Mouse (Mus musculus) small intestine, adult 2 months (tissue): ENCODE measurements around the gene Zfp809.

ENCODE experiments used
- CTCF ChIP-seq: fragments of 200-500 bp; IDR thresholded peaks from 2 replicates; pipeline ENCODE4 v1.5.1; 2012; ENCODE audit warnings: low read depth, mild to moderate bottlenecking, control low read depth, inconsistent platforms, low read length, moderate library complexity, mixed read lengths; ENCODE audit not compliant: insufficient replicate concordance, insufficient read length; ENCODE audit errors: extremely low read depth
- POLR2A ChIP-seq: fragments of 200-500 bp; IDR thresholded peaks from 2 replicates; pipeline ENCODE4 v1.6.1; 2012; ENCODE audit warnings: low read depth, mild to moderate bottlenecking, control low read depth, inconsistent platforms, low read length, moderate library complexity

DNA sequence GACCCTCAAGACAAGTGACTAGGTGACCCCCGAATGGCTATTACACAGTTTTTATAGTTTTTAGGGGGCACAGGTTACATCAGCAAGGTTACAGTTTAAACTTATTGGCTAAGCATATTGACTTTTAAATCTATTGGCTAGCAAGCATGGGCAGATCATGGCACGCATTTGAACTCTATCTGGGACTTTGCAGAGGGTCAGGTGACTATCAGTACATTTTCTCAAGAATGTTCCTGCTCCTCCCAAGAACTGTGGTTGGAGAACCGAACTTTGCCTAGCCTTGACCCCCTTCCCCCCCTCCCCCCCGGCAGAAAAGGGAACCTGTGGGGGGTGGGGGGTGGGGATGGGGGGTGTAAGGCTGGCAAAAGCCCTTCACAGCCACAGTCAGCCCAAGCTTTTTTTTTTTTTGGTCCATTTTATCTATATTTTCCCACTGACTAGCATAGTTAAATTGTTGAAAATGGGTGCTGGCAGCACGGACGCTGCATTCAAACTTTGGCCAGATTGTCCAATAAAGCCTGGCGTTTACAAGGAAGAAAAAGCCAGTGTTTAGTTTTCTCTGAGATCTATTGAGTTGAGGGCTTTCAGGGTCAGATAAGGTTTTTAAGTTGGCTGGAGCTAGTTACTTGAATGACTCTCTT, 4.0 kb downstream of the Zfp809 start:
- TF ChIP-seq CTCF, result no peak
- TF ChIP-seq POLR2A, result no peak
